Mouse (Mus musculus): ENCODE results near the gene Prop1. TPM values are rescaled to one million over a fixed set of nuclear protein-coding genes. Genes with fewer than 3 reads are reported as not detected.

Gene Prop1
- total and polyA plus RNA-seq, 3 experiments: not detected

GRCm38 (mm10) chr11:50913301-50913700 is 40.3 kb downstream of the Prop1 start:
- Histone ChIP-seq H3K4me2 (ENCODE audit: insufficient read depth, low read depth, poor library complexity, severe bottlenecking) (no peak overlapping the region), H3K27ac (ENCODE audit: insufficient read depth, low read depth) (no peak overlapping the region), H3K4me3 (replicated peaks in 1 of 3; ENCODE audit: low read depth in 2 of 3, low read length in 2 of 3, poor library complexity in 1 of 3) (no peak overlapping the region), H3K36me3 (replicated peaks in 1 of 2; ENCODE audit: control insufficient read depth in 1 of 2, insufficient read depth in 1 of 2, low read length in 1 of 2) (no peaks in the 10 kb centered on the region), H3K9me3 (replicated peaks; ENCODE audit: low read length) (peaks cover 27% of the 10 kb centered on the region), H3K27me3 (replicated peaks) (peaks cover 70% of the 10 kb centered on the region), H3K9ac (ENCODE audit: insufficient read depth, low read depth) (no peak overlapping the region), H3K4me1 (ENCODE audit: control insufficient read depth in 1 of 2, insufficient read depth in 2 of 2) (no peaks in the 10 kb centered on the region), H3K79me2 (replicated peaks; ENCODE audit: control insufficient read depth, extremely low read depth, insufficient read depth, poor library complexity, severe bottlenecking) (no peaks in the 10 kb centered on the region)
- DNase-seq (ENCODE audit: extremely low read depth): no peak
- dilution Hi-C loops (cut with MboI; ENCODE audit: extremely low pct_ligation_motif_present, extremely low pct_unique_long_range_greater_than_20kb, low sequenced_read_pairs) (no loop called here), in situ Hi-C loops (cut with MboI; ENCODE audit: low pct_ligation_motif_present, low pct_unique_long_range_greater_than_20kb, low sequenced_read_pairs) (no loop called here)
- TF ChIP-seq TBP (conservative IDR thresholded peaks at IDR 0.05; ENCODE audit: low read depth, low read length) (no peak), RCOR1 (conservative IDR thresholded peaks at IDR 0.05; ENCODE audit: low read depth, low read length) (no peak), MEF2A (IDR thresholded peaks at IDR 0.05; ENCODE audit: borderline replicate concordance, low read depth, low read length) (no peak), MAX (IDR thresholded peaks at IDR 0.05; ENCODE audit: low read length) (no peak), USF2 (conservative IDR thresholded peaks at IDR 0.05; ENCODE audit: low read depth, low read length) (no peak), CHD2 (IDR thresholded peaks at IDR 0.05; ENCODE audit: low read length) (no peak), HCFC1 (IDR thresholded peaks at IDR 0.05; ENCODE audit: low read depth, low read length) (no peak), CHD1 (IDR thresholded peaks at IDR 0.05; ENCODE audit: low read depth, low read length) (no peak), POLR2AphosphoS2 (IDR thresholded peaks at IDR 0.05; ENCODE audit: low read depth, low read length) (no peak), ETS1 (conservative IDR thresholded peaks at IDR 0.05; ENCODE audit: low read depth, low read length) (no peak), ZMIZ1 (IDR thresholded peaks at IDR 0.05; ENCODE audit: low read depth, low read length) (no peak), MAFK (IDR thresholded peaks at IDR 0.05; ENCODE audit: insufficient replicate concordance, low read length) (no peak), TCF12 (IDR thresholded peaks at IDR 0.05; ENCODE audit: low read depth, low read length) (no peak), MXI1 (IDR thresholded peaks at IDR 0.05; ENCODE audit: low read depth, low read length) (no peak), ZC3H11A (IDR thresholded peaks at IDR 0.05; ENCODE audit: low read depth, low read length) (no peak)

- Histone ChIP-seq H3K79me2 (replicated peaks; ENCODE audit: control insufficient read depth, extremely low read depth, insufficient read depth, poor library complexity, severe bottlenecking) (no peaks in the 10 kb centered on the region), H3K27me3 (replicated peaks) (peaks cover 71% of the 10 kb centered on the region), H3K9ac (ENCODE audit: insufficient read depth, low read depth) (no peak overlapping the region), H3K27ac (ENCODE audit: insufficient read depth, low read depth) (no peak overlapping the region), H3K4me3 (replicated peaks in 1 of 3; ENCODE audit: low read depth in 2 of 3, low read length in 2 of 3, poor library complexity in 1 of 3) (no peak overlapping the region), H3K4me1 (ENCODE audit: control insufficient read depth in 1 of 2, insufficient read depth in 2 of 2) (no peaks in the 10 kb centered on the region), H3K9me3 (replicated peaks; ENCODE audit: low read length) (peaks cover 28% of the 10 kb centered on the region), H3K4me2 (ENCODE audit: insufficient read depth, low read depth, poor library complexity, severe bottlenecking) (no peak overlapping the region), H3K36me3 (replicated peaks in 1 of 2; ENCODE audit: control insufficient read depth in 1 of 2, insufficient read depth in 1 of 2, low read length in 1 of 2) (no peaks in the 10 kb centered on the region)
- in situ Hi-C loops (cut with MboI; ENCODE audit: low pct_ligation_motif_present, low pct_unique_long_range_greater_than_20kb, low sequenced_read_pairs) (no loop called here), dilution Hi-C loops (cut with MboI; ENCODE audit: extremely low pct_ligation_motif_present, extremely low pct_unique_long_range_greater_than_20kb, low sequenced_read_pairs) (no loop called here)
- TF ChIP-seq E2F4 (IDR thresholded peaks at IDR 0.05; ENCODE audit: insufficient replicate concordance, low read depth, low read length) (no peak), CHD2 (IDR thresholded peaks at IDR 0.05; ENCODE audit: low read length) (no peak), TCF12 (IDR thresholded peaks at IDR 0.05; ENCODE audit: low read depth, low read length) (no peak), UBTF (IDR thresholded peaks at IDR 0.05; ENCODE audit: low read depth, low read length) (no peak), MAX (IDR thresholded peaks at IDR 0.05; ENCODE audit: low read length) (no peak), CHD1 (IDR thresholded peaks at IDR 0.05; ENCODE audit: low read depth, low read length) (no peak), POLR2A (IDR thresholded peaks at IDR 0.05; ENCODE audit: low read depth, low read length) (no peak), IRF4 (IDR thresholded peaks at IDR 0.05; ENCODE audit: low read depth, low read length) (no peak), SMC3 (IDR thresholded peaks at IDR 0.05; ENCODE audit: low read depth, low read length) (no peak), ZC3H11A (IDR thresholded peaks at IDR 0.05; ENCODE audit: low read depth, low read length) (no peak), ELF1 (IDR thresholded peaks at IDR 0.05; ENCODE audit: low read depth, low read length) (no peak), ZNF384 (IDR thresholded peaks at IDR 0.05; ENCODE audit: low read depth, low read length) (no peak), MAFK (IDR thresholded peaks at IDR 0.05; ENCODE audit: insufficient replicate concordance, low read length) (no peak)
- no peak for DNase-seq (ENCODE audit: extremely low read depth)
Observed at GRCm38 (mm10) chr11:50908136-50908535, 45.4 kb downstream of the Prop1 start.

Other genes with a start within 250 kb of the Prop1 start
- gene Zfp354c, start 126.0 kb downstream of the Prop1 start, total RNA-seq (2012; rRNA removed): 1.1 and 1.4 TPM in 2 replicates
- gene Zfp354c, start 126.0 kb downstream of the Prop1 start, total RNA-seq (2014; rRNA removed): 1.9 and 2.1 TPM in 2 replicates
- gene Zfp354c, start 126.0 kb downstream of the Prop1 start, polyA plus RNA-seq (2012; ENCODE audit: insufficient read length, low read depth): 2.2 TPM in 2 replicates
- not detected in 2 replicates for gene Zfp879, start 112.2 kb downstream of the Prop1 start, total RNA-seq (2012; rRNA removed)
- not detected in 2 replicates for gene Zfp879, start 112.2 kb downstream of the Prop1 start, total RNA-seq (2014; rRNA removed)
- gene Zfp879, start 112.2 kb downstream of the Prop1 start, polyA plus RNA-seq (2012; ENCODE audit: insufficient read length, low read depth): not detected in 2 replicates
- 0.08 and 0.21 TPM in 2 replicates for gene Grm6, start 103.1 kb downstream of the Prop1 start, total RNA-seq (2012; rRNA removed)
- gene Grm6, start 103.1 kb downstream of the Prop1 start, total RNA-seq (2014; rRNA removed): 0.23 and 0.42 TPM in 2 replicates
- 0.74 and 1.0 TPM in 2 replicates for gene Grm6, start 103.1 kb downstream of the Prop1 start, polyA plus RNA-seq (2012; ENCODE audit: insufficient read length, low read depth)
- gene Zfp454, start 66.1 kb downstream of the Prop1 start, total RNA-seq (2012; rRNA removed): not detected in 2 replicates
- not detected in 2 replicates for gene Zfp454, start 66.1 kb downstream of the Prop1 start, total RNA-seq (2014; rRNA removed)
- not detected in 2 replicates for gene Zfp454, start 66.1 kb downstream of the Prop1 start, polyA plus RNA-seq (2012; ENCODE audit: insufficient read length, low read depth)
- not detected in 2 replicates for gene Zfp2, start 37.6 kb downstream of the Prop1 start, total RNA-seq (2012; rRNA removed)
- gene Zfp2, start 37.6 kb downstream of the Prop1 start, total RNA-seq (2014; rRNA removed): not detected in 2 replicates
- not detected in 2 replicates for gene Zfp2, start 37.6 kb downstream of the Prop1 start, polyA plus RNA-seq (2012; ENCODE audit: insufficient read length, low read depth)
- gene Zfp354b, start 22.1 kb downstream of the Prop1 start, total RNA-seq (2012; rRNA removed): not detected in 2 replicates
- not detected in 2 replicates for gene Zfp354b, start 22.1 kb downstream of the Prop1 start, total RNA-seq (2014; rRNA removed)
- not detected in 2 replicates for gene Zfp354b, start 22.1 kb downstream of the Prop1 start, polyA plus RNA-seq (2012; ENCODE audit: insufficient read length, low read depth)
- gene 4933414I15Rik, start 10.0 kb downstream of the Prop1 start, total RNA-seq (2012; rRNA removed): not detected in 2 replicates
- not detected in 2 replicates for gene 4933414I15Rik, start 10.0 kb downstream of the Prop1 start, total RNA-seq (2014; rRNA removed)
- not detected in 2 replicates for gene 4933414I15Rik, start 10.0 kb downstream of the Prop1 start, polyA plus RNA-seq (2012; ENCODE audit: insufficient read length, low read depth)
- not detected in 2 replicates for gene Olfr1378, start 12.8 kb upstream of the Prop1 start, total RNA-seq (2012; rRNA removed)
- gene Olfr1378, start 12.8 kb upstream of the Prop1 start, total RNA-seq (2014; rRNA removed): not detected in 2 replicates
- not detected in 2 replicates for gene Olfr1378, start 12.8 kb upstream of the Prop1 start, polyA plus RNA-seq (2012; ENCODE audit: insufficient read length, low read depth)
- not detected in 2 replicates for gene Olfr1377, start 28.2 kb upstream of the Prop1 start, total RNA-seq (2012; rRNA removed)
- gene Olfr1377, start 28.2 kb upstream of the Prop1 start, total RNA-seq (2014; rRNA removed): not detected in 2 replicates
- not detected in 2 replicates for gene Olfr1377, start 28.2 kb upstream of the Prop1 start, polyA plus RNA-seq (2012; ENCODE audit: insufficient read length, low read depth)
- not detected in 2 replicates for gene Olfr51, start 49.8 kb upstream of the Prop1 start, total RNA-seq (2012; rRNA removed)
- not detected in 2 replicates for gene Olfr51, start 49.8 kb upstream of the Prop1 start, total RNA-seq (2014; rRNA removed)
- not detected in 2 replicates for gene Olfr51, start 49.8 kb upstream of the Prop1 start, polyA plus RNA-seq (2012; ENCODE audit: insufficient read length, low read depth)
- gene Olfr54, start 60.5 kb upstream of the Prop1 start, total RNA-seq (2012; rRNA removed): not detected in 2 replicates
- gene Olfr54, start 60.5 kb upstream of the Prop1 start, total RNA-seq (2014; rRNA removed): not detected in 2 replicates
- gene Olfr54, start 60.5 kb upstream of the Prop1 start, polyA plus RNA-seq (2012; ENCODE audit: insufficient read length, low read depth): not detected in 2 replicates
- not detected in 2 replicates for gene Olfr1375, start 94.3 kb upstream of the Prop1 start, total RNA-seq (2012; rRNA removed)
- not detected in 2 replicates for gene Olfr1375, start 94.3 kb upstream of the Prop1 start, total RNA-seq (2014; rRNA removed)
- gene Olfr1375, start 94.3 kb upstream of the Prop1 start, polyA plus RNA-seq (2012; ENCODE audit: insufficient read length, low read depth): not detected in 2 replicates
- not detected in 2 replicates for gene Zfp354a, start 105.5 kb upstream of the Prop1 start, total RNA-seq (2012; rRNA removed)
- gene Zfp354a, start 105.5 kb upstream of the Prop1 start, total RNA-seq (2014; rRNA removed): not detected in 2 replicates
- gene Zfp354a, start 105.5 kb upstream of the Prop1 start, polyA plus RNA-seq (2012; ENCODE audit: insufficient read length, low read depth): not detected in 2 replicates

Data from CH12.LX (cell line).